Mouse (Mus musculus): ENCODE results near the gene Tsn.
A peak's percentile ranks its signal among the peaks of the same experiment; 100 is the strongest.

Tsn gene

GRCm38 (mm10) chr1:118311622-118312326, at the start of gene Tsn:
Gene Tsn, minus strand, starts transcription at chr1:118311739.
- DNase-seq, result peak; percentile 10

DNA sequence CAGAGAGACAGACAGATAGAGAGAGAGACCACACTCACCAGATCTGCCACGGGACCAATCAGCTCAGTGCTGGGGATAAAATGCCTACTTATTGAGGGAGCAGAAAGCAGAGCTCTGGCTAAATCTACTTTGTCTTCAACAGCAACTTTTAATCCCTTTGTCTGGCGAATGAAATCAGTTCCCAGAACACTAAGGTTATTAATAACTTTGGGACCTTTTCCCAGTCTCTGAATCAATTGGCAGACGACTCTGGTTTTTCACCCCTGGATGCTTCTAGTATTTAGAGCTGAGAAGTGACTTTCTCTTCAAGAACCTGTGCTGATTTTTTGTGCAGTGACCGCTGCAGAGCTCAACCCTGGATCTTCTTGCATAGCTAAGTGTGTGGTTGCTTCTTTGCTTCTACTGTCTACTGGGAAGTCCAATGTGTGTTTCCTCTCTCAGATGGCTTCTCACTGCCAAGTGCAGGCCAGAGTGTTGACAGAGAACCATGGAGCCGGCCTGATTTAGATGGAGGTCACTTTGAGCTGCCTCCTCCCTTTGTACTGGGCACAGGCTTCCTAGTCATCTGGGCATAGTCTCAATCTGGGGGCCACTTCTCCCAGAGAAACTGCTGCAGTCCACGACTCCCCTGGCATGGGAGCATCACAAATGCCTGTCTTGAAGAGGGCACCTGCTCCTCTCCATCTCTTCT, 47.7 kb upstream of the Tsn start:
- no peak for DNase-seq

DNA sequence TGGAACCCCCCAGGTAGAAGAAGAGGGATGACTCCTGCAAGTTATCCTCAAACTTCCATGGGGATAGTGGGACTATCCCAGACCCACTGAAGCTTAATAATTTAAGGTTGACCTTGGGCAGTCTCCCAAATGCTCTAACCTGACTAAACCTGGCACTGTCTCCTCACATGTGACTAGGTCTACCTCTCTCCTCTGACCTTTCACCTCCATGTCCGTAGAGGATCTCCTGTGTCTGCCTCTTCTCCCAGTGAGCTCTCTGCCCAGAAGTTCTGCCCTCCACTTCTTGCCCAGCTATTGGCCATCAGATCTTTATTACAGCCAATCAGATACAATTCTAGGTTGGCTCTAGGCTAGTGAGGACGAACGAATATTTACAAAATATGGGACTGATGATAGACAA, 38.4 kb upstream of the Tsn start:
- no peak for DNase-seq

DNA sequence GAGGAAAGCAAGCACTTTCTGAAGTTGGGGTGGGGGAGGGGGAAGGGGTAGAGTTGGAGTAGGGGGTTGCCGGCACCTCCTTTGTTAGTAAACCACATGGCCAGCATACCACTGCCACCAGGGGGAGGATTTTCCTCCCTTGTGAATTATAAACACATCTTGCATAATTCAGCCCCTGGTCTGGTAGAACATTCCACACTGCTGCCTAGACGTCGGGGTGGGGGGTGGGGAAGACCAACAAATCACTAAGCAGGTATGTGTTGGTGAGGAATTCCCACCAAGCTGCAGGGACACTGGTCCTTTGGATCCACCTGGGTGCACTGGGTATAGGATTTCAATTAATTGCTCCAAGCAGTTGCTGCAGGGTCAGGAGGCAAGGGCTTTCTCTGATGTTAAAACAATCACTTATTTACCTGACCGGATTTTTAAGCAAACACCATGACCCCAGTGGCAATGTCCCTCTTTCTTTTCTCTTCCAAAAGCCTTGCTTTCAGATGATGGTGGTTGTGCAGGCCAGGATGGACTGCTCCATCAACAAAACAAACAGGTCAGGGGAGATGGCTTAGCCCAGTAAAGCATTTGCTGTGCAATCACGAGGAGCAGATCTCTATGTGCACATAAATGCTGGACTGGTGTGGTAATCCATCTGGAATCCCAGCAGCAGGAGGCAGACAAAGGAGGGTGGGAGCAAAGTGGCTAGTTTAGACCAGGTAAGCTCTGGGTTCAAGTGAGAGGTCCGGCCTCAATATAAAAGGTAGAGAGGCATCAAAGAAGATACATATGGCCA, 32.3 kb upstream of the Tsn start:
- DNase-seq, result peak; percentile 31

DNA sequence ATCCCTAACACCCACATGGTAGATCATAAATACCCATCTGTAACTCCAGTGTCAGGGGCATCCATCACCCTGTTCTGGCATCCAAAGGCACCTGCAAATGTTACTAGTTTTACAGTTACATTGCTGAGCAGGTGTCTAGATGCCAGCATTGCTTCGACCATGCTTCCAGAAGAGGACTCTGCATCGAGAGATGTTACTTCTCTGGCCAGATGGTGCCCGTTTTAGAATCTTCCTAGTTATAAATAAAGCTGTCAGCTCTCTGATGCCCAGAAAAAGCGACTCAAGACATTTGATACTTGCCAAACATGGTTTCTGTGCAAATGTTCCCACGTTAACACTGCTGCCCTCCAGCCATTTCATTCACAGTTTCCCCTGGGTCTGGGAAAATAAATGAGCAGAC, 26.4 kb upstream of the Tsn start:
- DNase-seq, result no peak

GRCm38 (mm10) chr1:118335847-118336246, 24.3 kb upstream of the Tsn start:
- DNase-seq, result no peak

DNA sequence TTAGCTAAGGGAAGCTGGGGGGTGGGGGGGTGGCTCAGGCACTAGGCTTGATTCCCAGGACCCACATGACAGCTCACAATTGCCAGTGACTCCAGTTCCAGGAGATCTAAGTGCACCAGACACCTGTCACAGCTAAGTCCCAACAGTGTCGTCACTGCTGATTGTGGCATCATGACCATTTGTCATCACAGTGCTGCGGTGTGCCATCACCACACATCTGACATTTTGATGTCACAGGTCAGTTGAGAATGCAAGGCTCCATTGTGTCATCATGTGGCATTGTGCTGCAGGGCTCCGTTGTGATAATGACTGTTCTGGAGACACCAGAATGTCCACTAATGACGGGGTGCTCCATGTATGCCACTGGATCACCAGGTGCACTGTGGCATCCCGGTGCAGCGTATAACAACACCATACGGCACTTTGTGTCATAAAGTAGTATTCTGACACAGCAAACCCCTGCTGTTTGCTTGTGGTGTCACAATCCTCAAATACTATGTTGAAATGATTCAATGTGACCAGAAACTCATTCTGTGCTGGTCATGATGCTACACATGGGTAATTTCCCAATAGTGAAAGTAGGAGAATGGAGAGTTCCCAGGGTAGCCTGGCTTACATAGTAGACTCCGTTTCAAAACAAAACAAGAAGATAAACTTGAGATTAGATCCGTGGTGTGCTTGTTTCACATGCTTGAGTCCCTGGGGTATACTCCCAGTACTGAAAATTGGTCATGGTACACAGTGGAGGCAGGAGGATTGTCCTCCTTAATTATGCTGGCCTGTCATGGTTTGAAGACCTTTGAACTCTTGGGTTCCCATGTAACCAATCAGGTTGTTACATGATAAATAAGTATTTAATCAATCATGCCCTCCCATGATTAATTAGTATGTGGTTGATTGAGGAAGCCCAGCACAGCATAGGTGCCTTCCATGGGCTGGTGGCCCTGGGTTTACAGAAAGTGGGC, 23.5 kb upstream of the Tsn start:
- no peak for DNase-seq

GRCm38 (mm10) chr1:118321661-118322201, 10.2 kb upstream of the Tsn start, which contains the start of gene Nifk:
Gene Nifk, plus strand, starts transcription at chr1:118321839.
- DNase-seq, result peak; percentile 92

DNA sequence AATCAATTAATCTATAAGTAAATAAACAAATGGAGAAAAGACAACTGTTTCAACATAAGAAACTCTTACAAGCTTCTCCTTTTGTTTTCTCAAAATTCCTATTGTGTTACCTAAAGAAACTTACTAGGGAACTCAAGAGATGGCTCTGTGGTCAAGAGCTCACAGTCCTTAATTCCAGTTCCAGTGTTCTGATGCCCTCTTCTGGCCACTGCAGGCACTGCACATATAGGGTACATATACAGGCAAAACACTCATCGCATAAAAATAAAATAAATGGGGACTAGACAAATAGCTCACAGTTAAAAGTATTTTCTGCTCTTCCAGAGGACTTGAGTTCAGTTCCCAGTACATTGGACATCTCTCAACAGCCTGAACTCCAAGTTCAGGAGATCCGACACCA, 9.2 kb upstream of the Tsn start:
- peak; percentile 43 for DNase-seq

DNA sequence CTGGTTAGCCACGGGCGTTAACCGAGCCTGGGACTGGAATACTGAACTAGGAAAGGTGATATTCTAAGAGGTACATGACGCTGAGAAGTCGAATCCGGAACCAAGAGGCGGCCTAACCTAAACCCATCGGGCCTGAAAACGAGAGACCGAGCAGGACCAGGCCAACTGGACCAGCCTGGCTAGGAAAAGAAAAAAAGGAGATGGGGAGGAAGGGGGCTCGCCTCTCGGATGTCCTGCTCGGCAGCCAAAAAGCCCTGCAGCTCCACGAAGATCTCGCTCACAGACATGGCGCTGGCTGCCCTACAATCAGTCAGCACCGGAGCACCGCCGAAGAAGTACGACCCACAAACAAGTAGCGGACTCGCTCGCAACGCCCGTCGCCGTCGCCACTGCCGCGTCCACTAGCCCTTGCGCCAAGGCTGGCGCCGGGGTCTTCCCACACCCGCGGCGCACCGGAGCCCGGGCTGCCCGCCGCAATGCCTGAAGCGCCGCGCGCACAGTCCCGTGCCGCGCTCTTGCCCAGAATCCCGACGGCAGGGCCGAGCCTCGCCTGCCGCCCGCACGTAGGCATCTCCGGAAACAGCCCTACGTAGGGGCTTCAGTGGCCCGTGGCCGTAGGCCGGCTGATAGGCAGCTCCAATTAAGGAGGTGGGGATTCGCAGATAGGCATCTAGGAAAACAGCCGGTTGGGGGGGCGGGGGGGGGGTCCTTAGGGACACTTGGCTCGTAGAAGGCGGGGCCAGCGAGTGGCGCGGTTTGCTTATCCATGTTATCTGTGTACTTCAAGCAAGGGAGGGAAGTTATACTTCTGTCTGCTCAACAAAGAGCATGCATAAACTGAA, 538 bp downstream of the Tsn start:
- peak; percentile 84 for DNase-seq

DNA sequence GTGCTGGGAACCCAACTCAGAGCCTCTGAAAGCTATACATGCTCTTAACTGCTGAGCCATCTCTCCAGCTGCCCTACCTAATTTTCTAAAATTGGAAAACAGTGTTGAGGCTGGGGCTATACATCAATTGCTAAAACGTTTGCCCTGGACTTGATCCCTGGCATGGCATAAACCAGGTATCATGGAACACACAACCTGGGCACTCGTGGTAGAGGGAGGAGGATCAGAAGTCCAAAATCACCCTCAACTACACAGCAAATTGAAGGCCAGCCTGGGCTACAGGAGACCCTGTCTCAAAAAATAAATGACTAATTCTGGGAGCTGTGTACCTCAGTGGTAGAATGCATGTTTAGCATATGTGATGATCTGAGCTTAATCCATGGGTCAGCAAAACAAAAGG, 13.8 kb downstream of the Tsn start:
- DNase-seq, result no peak

- peak; percentile 67 for DNase-seq
Observed at GRCm38 (mm10) chr1:118296673-118297072, 14.9 kb downstream of the Tsn start.

DNA sequence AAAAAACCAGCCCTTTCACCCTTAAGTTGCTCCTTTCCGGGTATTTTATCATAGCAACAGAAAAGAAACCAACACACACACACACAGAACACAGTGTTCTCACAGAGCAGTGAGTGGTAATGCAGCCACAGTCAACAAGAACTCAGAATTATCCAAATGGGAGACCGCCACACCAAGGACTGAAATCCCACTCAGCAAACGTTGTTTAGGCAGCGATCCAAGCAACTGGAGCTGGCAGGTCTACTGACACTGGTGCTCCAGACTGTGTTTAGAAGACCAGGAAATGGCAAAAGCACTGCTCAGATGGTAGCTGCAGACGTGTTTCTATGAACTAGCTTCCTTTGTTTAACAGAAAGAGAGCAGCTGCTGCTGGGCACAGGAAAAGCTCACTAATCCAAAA, 16.7 kb downstream of the Tsn start:
- peak; percentile 64 for DNase-seq

DNA sequence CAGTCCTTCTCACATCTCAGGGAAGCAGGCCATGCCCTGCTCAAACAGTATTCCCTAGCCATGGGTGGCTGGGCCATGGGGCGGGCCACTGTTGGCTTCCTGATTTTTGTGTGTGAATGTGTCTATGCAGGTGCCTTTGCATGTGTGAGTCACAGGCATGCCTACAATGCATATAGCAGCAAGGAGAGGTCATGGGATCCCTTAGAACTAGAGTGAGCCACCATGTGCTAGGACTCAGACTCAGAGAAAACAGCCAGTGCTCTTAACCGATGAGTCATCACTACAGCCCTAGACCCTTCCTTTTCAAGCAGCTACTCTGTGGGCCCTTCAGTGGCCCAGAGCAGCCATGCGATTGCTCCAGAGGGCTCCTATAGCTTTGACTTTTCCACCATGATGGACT, 17.3 kb downstream of the Tsn start:
- no peak for DNase-seq

- peak; percentile 15 for DNase-seq
Observed at GRCm38 (mm10) chr1:118292291-118292690, 19.2 kb downstream of the Tsn start.

- DNase-seq, result peak; percentile 13
Observed at GRCm38 (mm10) chr1:118275139-118275538, 36.4 kb downstream of the Tsn start.

GRCm38 (mm10) chr1:118251931-118252330, 59.6 kb downstream of the Tsn start:
- DNase-seq, result no peak

Measured in lung, postnatal 14 days (tissue).